Mouse (Mus musculus) left cerebral cortex, adult 9 months (tissue): ENCODE measurements around the gene Fcrla.

Experiments used
- DNase-seq, 2 experiments: peaks; one replicate each; pipeline ENCODE4 v3.0.0; 2022; ENCODE audit warnings: low spot score in 2 of 2

The Fcrla gene

DNA sequence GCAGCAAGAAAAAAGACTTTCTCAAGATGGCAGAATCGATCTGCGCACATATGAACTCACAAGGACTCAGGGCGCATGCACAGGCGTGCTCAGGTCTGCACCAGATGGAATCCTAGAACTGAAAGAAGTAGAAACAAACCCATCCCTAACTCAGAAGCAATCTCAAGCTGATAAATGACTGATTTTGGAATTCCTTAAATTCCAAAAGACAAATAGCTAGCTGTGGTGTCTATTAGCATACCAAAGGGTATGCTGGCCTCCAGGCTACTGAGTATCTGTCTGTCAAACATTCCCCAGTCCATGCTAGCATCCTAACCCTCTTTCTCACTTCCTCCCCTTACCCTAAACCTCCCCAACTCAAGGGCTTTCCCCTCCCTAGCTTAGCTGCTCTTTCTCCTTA lies 38.1 kb downstream of the Fcrla start:
- DNase-seq, result no peak

DNA sequence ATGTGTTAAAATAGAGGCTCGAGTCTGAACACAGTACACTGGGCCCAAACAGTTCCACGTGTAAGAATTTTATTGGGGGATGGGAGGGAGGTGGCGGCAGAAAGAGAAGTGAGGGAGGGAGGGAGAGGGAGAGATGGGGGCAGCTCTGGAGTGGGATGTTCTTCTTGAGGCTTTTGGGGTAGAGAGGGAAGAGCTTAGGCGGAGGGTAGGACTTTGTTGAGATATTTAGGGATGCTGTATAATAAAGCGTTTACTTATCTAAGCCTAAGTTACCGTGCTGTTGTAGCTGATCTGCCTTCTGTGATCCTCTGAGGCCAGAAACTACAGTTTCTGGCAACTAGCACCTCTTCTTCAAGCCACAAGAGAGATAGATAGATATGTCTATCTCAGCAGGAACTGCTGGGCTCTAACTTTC lies 41.3 kb downstream of the Fcrla start:
- no peak for DNase-seq

DNA sequence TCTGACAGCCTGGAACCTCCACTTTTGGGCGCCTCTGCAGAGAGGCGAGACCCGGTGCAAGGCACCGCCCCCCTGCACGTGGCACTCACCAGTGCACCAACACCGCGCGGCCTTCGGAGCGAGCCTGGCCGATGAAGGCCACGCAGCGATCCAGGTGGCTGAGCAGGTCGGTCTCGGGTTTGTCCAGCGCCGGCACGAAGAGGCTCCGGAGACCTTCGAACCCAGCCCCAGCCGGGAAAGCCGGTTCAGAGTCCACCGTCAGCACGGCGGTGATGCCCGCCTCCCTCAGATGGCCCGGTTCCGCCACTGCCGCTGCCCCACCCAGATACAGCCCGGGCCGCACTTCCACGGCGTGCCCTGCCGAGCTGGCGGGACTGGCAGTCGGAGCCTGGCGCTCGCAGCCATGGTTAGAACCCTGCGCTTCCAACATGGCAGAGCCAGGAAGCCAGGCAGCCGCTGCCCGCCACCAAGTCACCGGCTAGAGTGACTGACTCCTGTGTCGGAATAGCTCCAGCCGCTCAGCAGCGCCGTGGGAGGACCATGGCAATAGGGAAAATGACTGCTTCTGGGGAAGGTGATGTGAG lies 42.3 kb downstream of the Fcrla start, which contains the start of the genes Gm26620 and Dusp12:
Gm26620 (plus strand) TSS at position 88 of the 584 bp plus-strand sequence.
Dusp12 (minus strand) TSS at position 563 of the 584 bp plus-strand sequence.
- peak; percentile 73 to 89 for DNase-seq

DNA sequence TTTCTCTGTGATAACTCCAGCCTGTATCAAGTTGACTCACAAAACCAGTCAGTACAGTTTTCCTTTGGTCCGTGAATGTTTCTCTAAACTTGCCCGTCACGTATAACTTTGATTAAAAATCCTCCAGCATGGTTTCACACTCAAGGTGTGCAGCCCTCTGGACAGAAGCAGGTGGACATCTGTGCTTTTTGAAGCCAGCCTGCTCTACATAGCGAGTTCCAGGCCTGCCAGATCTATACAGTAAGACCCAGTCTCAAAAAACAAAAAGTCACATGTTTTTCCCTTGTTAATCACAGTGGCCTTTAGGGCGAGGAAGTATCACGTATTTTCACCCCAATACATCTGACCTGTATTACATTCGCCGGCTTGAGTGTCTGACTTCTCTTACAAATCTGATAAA lies 43.0 kb downstream of the Fcrla start:
- no peak for DNase-seq

DNA sequence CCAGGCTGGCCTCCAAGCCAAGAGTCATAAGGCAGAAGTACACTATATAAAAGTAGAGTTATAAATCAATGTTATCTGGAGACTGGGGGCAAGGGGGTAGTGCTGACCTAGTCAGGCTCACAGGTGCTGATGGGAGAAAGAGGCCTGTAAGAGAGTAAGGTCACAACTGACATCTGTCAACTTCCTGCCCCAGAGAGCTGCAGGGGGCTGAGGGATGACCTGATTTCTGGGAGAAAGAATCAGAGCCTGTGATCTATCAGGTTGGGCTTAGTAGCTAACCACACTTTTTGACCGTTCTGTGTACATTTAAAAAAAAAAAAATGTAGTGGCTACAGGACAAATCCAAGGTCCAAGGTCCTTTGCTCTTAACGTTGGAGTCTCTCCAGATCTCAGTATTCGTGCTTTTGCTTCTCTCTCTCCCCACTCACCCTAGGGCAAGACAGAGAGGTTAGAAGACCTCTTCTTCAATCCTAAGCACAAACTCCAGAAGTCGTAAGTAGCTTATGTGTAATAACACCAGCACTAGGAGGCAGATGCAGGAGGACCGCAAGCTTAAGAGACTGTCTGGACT lies 44.4 kb downstream of the Fcrla start:
- no peak for DNase-seq

DNA sequence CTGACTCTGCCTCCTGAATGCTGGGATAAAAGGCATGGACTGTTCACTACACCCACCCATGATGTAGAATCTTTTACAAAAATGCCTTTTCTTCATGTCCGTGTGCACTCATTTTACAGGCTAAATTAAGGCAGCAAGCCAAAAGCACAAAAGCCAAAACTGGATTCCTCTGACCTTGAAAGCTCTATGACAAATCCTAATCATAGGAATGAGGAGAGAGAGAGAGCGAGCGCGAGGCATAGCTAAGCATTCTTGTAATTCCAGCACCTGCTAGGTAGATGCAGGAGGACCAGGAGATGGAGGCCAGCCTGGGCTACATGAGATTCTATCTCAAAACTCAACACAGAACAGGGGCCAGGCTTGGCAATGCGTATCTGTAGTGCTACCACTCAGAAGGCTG lies 50.5 kb downstream of the Fcrla start:
- DNase-seq, result no peak

DNA sequence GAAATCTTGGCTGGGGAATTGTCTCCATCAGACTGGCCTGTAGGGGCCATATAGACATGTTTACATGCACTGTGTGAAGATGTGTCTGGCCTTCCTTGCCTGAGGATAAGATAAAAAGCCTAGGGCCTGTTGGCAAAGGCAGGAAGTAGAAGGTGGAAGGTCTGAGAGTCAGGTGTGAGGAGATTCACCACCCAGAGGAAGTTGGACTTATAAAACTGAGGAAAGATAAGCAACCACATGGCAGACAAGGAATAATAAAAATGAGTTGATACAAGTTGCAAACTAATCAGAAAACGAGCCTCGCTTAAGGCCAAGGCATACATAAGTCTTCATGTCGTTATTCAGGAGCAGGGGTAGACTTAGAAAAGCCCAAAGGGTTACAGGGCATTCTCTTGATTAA lies 51.7 kb downstream of the Fcrla start:
- DNase-seq, result no peak

DNA sequence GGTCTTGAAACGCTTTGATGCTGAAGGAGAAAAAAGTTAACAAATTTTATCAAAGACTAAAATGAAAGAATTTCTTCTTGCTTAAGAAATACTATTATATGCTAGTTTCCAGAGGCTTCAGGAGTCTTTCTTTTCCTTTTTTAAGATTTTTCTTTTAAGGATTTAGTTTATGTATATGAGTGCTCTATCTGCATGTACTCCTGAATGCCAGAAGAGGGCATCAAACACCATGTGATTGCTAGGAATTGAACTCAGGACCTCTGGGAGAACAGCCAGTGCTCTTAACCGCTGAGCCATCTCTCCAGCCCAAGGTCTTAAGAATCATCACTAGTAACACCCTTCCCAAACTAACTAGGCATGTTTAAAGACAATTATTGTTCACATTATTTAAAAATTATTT lies 55.4 kb downstream of the Fcrla start:
- DNase-seq, result no peak

DNA sequence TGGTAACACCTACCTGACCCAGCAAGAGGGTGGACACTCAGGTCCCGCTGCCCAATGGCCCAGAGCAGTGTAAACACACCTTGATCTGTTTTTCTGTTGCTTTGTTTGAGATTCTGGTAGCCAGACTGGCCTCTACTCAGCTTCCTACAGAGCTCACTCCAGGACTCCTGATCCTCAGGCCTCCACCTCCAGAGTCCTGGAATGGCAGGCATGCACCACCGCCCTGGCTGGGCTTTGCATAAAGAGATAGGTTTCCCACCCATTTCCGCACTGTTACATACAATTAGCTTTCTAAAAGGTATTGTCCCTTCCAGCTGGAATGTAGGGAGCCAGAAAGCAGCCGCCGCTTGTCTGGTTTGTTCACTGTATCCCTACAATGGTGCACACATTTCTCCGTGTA lies 56.0 kb downstream of the Fcrla start:
- no peak for DNase-seq

DNA sequence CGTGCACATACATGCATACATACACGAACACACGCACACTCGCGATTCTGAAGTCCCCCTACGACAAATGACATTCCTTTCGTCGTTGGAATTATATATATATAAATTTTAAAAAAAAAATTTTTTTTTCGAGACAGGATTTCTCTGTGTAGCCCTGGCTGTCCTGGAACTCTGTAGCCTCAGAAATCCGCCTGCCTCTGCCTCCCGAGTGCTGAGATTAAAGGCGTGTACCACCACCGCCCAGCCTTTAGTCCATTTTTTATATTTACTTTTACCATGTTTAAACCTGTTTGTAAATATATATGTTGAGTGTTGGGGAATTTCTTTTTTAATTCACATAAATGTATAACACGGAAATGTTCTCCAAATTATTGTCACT lies 58.5 kb downstream of the Fcrla start:
- DNase-seq, result no peak

DNA sequence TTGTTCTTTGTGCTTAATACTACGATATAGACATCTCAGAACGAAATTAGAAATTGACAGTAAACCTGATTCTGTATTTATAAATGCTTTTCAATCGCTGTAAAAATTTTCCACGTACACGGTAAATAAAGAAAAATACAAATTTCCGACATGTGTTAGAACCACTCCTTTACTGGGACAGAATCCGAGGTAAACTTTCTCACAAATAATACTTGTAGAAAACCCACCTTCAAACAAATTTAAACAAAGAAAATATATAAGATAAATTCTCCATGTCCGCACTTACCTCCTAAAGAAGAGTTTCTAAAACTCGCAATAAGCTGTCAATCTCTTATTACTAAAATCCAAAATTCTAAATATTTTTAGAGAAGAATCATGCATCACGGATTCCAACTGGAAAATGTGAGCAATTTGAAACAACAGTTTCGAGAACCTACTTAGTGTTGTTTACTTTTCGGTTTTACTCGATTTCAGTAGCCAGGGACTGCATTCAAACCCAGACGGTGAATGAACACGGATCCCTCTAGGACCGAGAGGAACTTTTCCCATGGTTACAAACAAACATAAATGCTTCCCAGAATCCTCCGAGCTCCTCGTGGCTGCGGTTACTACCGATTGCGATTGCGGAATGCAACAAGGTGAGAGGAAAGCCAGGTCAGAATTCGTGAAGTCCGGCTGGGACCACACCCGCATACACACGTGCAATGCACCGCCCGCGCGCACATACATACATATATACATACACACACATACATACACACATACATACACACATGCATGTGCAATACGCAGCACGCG lies 59.1 kb downstream of the Fcrla start:
- peak in 1 of 2 experiments; percentile 81 for DNase-seq

DNA sequence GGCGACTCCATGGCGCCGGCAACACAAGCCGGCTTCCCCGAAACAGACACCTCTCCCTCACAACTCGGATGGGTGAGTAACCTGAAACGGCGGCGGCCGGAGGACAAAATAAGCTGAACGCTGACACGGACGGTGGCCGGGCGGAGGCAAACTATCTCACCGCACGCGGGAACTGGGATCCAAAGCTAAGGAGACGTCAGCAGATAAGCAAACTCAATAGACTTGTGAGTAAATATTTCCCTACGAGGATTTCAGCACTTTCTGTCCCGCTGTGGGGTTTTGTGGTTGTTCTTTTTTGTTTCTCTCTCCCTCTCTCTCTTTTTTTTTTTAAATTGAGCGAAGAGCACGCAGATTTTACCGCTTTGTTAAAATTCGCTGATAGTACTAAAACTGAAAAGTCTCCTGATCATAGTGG lies 59.7 kb downstream of the Fcrla start, which contains the start of gene Atf6:
Atf6 (minus strand) TSS at position 81 of the 415 bp plus-strand sequence.
- DNase-seq, result peak; percentile 87 to 97
